Mouse (Mus musculus): ENCODE results near the gene Fndc3b.

Fndc3b gene

GRCm38 (mm10) chr3:27610089-27610488, 101.0 kb downstream of the Fndc3b start:
- Histone ChIP-seq H3K9me3 (ENCODE audit: low read length) (no peaks in the 10 kb centered on the region), H3K4me3 (replicated peaks; ENCODE audit: low read length) (no peak overlapping the region), H3K36me3 (ENCODE audit: insufficient read depth, low read length) (no peaks in the 10 kb centered on the region; the same call in 1 of the 2 replicates), H3K4me1 (replicated peaks; ENCODE audit: low read depth, low read length) (peaks cover 31% of the 10 kb centered on the region), H3K27me3 (ENCODE audit: insufficient read depth, low read length) (no peaks in the 10 kb centered on the region)
- TF ChIP-seq CTCF (conservative IDR thresholded peaks at IDR 0.05; ENCODE audit: low read length) (no peak), NANOG (IDR thresholded peaks at IDR 0.05; ENCODE audit: borderline replicate concordance, low read length) (no peak), POU5F1 (IDR thresholded peaks at IDR 0.05; ENCODE audit: borderline replicate concordance, low read length) (no peak)

GRCm38 (mm10) chr3:27607796-27608151, 103.3 kb downstream of the Fndc3b start:
- H3K36me3 ChIP-seq (ENCODE audit: insufficient read depth, low read length), result no peaks in the 10 kb centered on the region
- H3K4me3 ChIP-seq (replicated peaks; ENCODE audit: low read length), result no peak overlapping the region
- H3K9me3 ChIP-seq (ENCODE audit: low read length), result no peaks in the 10 kb centered on the region
- peaks cover 30% of the 10 kb centered on the region for H3K4me1 ChIP-seq (replicated peaks; ENCODE audit: low read depth, low read length)
- no peaks in the 10 kb centered on the region for H3K27me3 ChIP-seq (ENCODE audit: insufficient read depth, low read length)
- TF ChIP-seq CTCF (conservative IDR thresholded peaks at IDR 0.05; ENCODE audit: low read length), result no peak
- TF ChIP-seq POU5F1 (IDR thresholded peaks at IDR 0.05; ENCODE audit: borderline replicate concordance, low read length), result no peak
- TF ChIP-seq NANOG (IDR thresholded peaks at IDR 0.05; ENCODE audit: borderline replicate concordance, low read length), result no peak

GRCm38 (mm10) chr3:27607081-27607795, 103.9 kb downstream of the Fndc3b start:
- no peak for TF ChIP-seq POU5F1 (IDR thresholded peaks at IDR 0.05; ENCODE audit: borderline replicate concordance, low read length)
- TF ChIP-seq CTCF (conservative IDR thresholded peaks at IDR 0.05; ENCODE audit: low read length), result no peak
- no peak for TF ChIP-seq NANOG (IDR thresholded peaks at IDR 0.05; ENCODE audit: borderline replicate concordance, low read length)
- Histone ChIP-seq H3K4me1 (replicated peaks; ENCODE audit: low read depth, low read length) (peaks cover 24% of the 10 kb centered on the region), H3K36me3 (ENCODE audit: insufficient read depth, low read length) (no peaks in the 10 kb centered on the region), H3K27me3 (ENCODE audit: insufficient read depth, low read length) (no peaks in the 10 kb centered on the region), H3K4me3 (replicated peaks; ENCODE audit: low read length) (no peak overlapping the region), H3K9me3 (ENCODE audit: low read length) (no peaks in the 10 kb centered on the region)

GRCm38 (mm10) chr3:27606626-27607025, 104.5 kb downstream of the Fndc3b start:
- Histone ChIP-seq H3K4me1 (replicated peaks; ENCODE audit: low read depth, low read length) (peaks cover 23% of the 10 kb centered on the region), H3K4me3 (replicated peaks; ENCODE audit: low read length) (no peak overlapping the region), H3K36me3 (ENCODE audit: insufficient read depth, low read length) (no peaks in the 10 kb centered on the region), H3K27me3 (ENCODE audit: insufficient read depth, low read length) (no peaks in the 10 kb centered on the region), H3K9me3 (ENCODE audit: low read length) (no peaks in the 10 kb centered on the region)
- no peak for TF ChIP-seq NANOG (IDR thresholded peaks at IDR 0.05; ENCODE audit: borderline replicate concordance, low read length)
- no peak for TF ChIP-seq CTCF (conservative IDR thresholded peaks at IDR 0.05; ENCODE audit: low read length)
- TF ChIP-seq POU5F1 (IDR thresholded peaks at IDR 0.05; ENCODE audit: borderline replicate concordance, low read length), result no peak

- Histone ChIP-seq H3K36me3 (ENCODE audit: insufficient read depth, low read length) (no peaks in the 10 kb centered on the region), H3K4me1 (replicated peaks; ENCODE audit: low read depth, low read length) (peaks cover 29% of the 10 kb centered on the region), H3K9me3 (ENCODE audit: low read length) (no peaks in the 10 kb centered on the region), H3K27me3 (ENCODE audit: insufficient read depth, low read length) (no peaks in the 10 kb centered on the region), H3K4me3 (replicated peaks; ENCODE audit: low read length) (no peak overlapping the region)
- TF ChIP-seq CTCF (conservative IDR thresholded peaks at IDR 0.05; ENCODE audit: low read length), result no peak
- TF ChIP-seq POU5F1 (IDR thresholded peaks at IDR 0.05; ENCODE audit: borderline replicate concordance, low read length), result no peak
- TF ChIP-seq NANOG (IDR thresholded peaks at IDR 0.05; ENCODE audit: borderline replicate concordance, low read length), result no peak
These were observed 105.5 kb downstream of the Fndc3b start for GRCm38 (mm10) chr3:27605613-27606012.

GRCm38 (mm10) chr3:27605081-27605480, 106.0 kb downstream of the Fndc3b start:
- TF ChIP-seq NANOG (IDR thresholded peaks at IDR 0.05; ENCODE audit: borderline replicate concordance, low read length) (no peak), CTCF (conservative IDR thresholded peaks at IDR 0.05; ENCODE audit: low read length) (no peak), POU5F1 (IDR thresholded peaks at IDR 0.05; ENCODE audit: borderline replicate concordance, low read length) (no peak)
- H3K36me3 ChIP-seq (ENCODE audit: insufficient read depth, low read length), result no peaks in the 10 kb centered on the region
- H3K9me3 ChIP-seq (ENCODE audit: low read length), result no peaks in the 10 kb centered on the region
- no peaks in the 10 kb centered on the region for H3K27me3 ChIP-seq (ENCODE audit: insufficient read depth, low read length)
- no peak overlapping the region for H3K4me3 ChIP-seq (replicated peaks; ENCODE audit: low read length)
- peaks cover 35% of the 10 kb centered on the region for H3K4me1 ChIP-seq (replicated peaks; ENCODE audit: low read depth, low read length)

- Histone ChIP-seq H3K4me3 (replicated peaks; ENCODE audit: low read length) (no peak overlapping the region), H3K27me3 (ENCODE audit: insufficient read depth, low read length) (no peaks in the 10 kb centered on the region), H3K36me3 (ENCODE audit: insufficient read depth, low read length) (no peaks in the 10 kb centered on the region), H3K9me3 (ENCODE audit: low read length) (no peaks in the 10 kb centered on the region), H3K4me1 (replicated peaks; ENCODE audit: low read depth, low read length) (peaks cover 39% of the 10 kb centered on the region)
- no peak for TF ChIP-seq POU5F1 (IDR thresholded peaks at IDR 0.05; ENCODE audit: borderline replicate concordance, low read length)
- no peak for TF ChIP-seq CTCF (conservative IDR thresholded peaks at IDR 0.05; ENCODE audit: low read length)
- TF ChIP-seq NANOG (IDR thresholded peaks at IDR 0.05; ENCODE audit: borderline replicate concordance, low read length), result no peak
These were observed 106.5 kb downstream of the Fndc3b start for GRCm38 (mm10) chr3:27604629-27605028.

- Histone ChIP-seq H3K4me3 (replicated peaks; ENCODE audit: low read length) (no peak overlapping the region), H3K4me1 (replicated peaks; ENCODE audit: low read depth, low read length) (peaks cover 42% of the 10 kb centered on the region), H3K36me3 (ENCODE audit: insufficient read depth, low read length) (no peaks in the 10 kb centered on the region), H3K27me3 (ENCODE audit: insufficient read depth, low read length) (no peaks in the 10 kb centered on the region), H3K9me3 (ENCODE audit: low read length) (no peaks in the 10 kb centered on the region)
- TF ChIP-seq CTCF (conservative IDR thresholded peaks at IDR 0.05; ENCODE audit: low read length) (no peak), POU5F1 (IDR thresholded peaks at IDR 0.05; ENCODE audit: borderline replicate concordance, low read length) (no peak)
These were observed 107.0 kb downstream of the Fndc3b start for GRCm38 (mm10) chr3:27603905-27604620.

Measured in E14TG2a.4 (cell line).